Mouse (Mus musculus) cortical plate, adult 2 months (tissue): ENCODE measurements around the gene Mapk8ip3. TPM values are rescaled to one million over a fixed set of nuclear protein-coding genes. Genes with fewer than 3 reads are reported as not detected.

Source experiments
- H3K27ac ChIP-seq: fragments of 200-500 bp; 2 replicates; pipeline ENCODE4 v1.5.1; 2012; ENCODE audit warnings: low read length, control low read depth, inconsistent platforms; ENCODE audit not compliant: insufficient read depth
- H3K4me1 ChIP-seq: fragments of 200-500 bp; 2 replicates; pipeline ENCODE4 v1.6.1; 2011; ENCODE audit warnings: low read length; ENCODE audit not compliant: control insufficient read depth, insufficient read depth
- H3K4me3 ChIP-seq: fragments of 200-500 bp; 2 replicates; pipeline ENCODE4 v1.5.1; 2011; ENCODE audit warnings: mild to moderate bottlenecking, low read length, control low read depth; ENCODE audit not compliant: insufficient read depth
- CTCF ChIP-seq: fragments of 200-500 bp; IDR thresholded peaks from 2 replicates; pipeline ENCODE4 v1.5.1; 2011; ENCODE audit warnings: mild to moderate bottlenecking, control low read depth, low read length; ENCODE audit not compliant: insufficient read depth; ENCODE audit errors: extremely low read depth
- POLR2A ChIP-seq: fragments of 200-500 bp; IDR thresholded peaks from 2 replicates; pipeline ENCODE4 v1.6.1; 2011; ENCODE audit warnings: mild to moderate bottlenecking, low read length, control low read depth; ENCODE audit not compliant: insufficient read depth; ENCODE audit errors: extremely low read depth
- polyA plus RNA-seq: library from polyadenylated mRNA; depleted of rRNA; stranded (reverse); fragments of >200 nt; gene quantifications from 2 replicates; pipeline ENCODE4 v1.2.3, GENCODE M21; 2012

The Mapk8ip3 gene
- polyA plus RNA-seq, 1 experiment, result 328 TPM

DNA sequence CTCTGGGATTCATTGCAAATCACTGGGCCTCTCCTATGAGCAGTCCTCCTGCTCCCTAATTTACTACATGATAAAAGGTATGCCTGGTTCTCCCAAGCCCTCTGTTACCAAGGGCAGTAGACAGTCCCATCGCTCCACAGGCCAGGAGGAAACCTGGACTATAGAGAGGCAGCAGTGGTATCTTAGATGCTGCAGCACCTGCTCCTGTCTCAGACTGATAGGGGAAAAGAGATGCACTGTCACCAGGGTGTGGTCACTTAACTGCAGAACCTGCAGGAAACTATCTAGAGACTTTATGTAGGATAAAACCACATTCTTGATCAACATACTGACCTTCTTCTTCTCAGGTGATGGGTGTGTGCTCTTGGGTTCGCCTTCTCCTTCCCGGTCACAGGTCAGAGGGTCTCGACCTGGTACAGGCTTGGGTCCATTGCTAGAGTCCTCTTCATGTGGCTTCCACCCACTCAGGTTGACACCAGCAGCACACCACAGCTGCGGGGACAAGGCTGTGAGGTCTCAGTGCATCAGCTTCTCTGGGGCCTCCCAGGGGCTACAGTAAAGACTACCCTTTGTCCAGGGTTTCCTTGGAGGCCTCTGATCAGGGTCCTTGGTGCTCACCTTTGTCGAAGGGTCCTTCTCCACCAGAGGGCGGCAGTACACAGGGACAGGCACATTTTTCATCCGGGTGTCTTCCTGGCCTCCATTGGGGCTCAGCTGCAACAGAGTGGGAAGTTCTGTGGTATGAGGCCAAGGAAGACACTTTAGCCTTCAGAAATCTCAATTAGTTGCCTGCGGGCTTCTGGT, 33.9 kb downstream of the Mapk8ip3 start:
- Histone ChIP-seq H3K4me3 (no peak overlapping the region), H3K4me1 (0 out of 2 replicates have a peak, but pooled peaks cover 2% of the 10 kb centered on the region), H3K27ac (no peak overlapping the region)
- TF ChIP-seq POLR2A, result no peak
- TF ChIP-seq CTCF, result peak; percentile 16; the same call in 1 of the 2 replicates

GRCm38 (mm10) chr17:24902124-24902523, 34.7 kb downstream of the Mapk8ip3 start:
- no peak overlapping the region for H3K4me3 ChIP-seq
- TF ChIP-seq CTCF (no peak), POLR2A (no peak)
- H3K27ac ChIP-seq, result no peak overlapping the region
- peaks cover 3% of the 10 kb centered on the region; the same call in 1 of the 2 replicates for H3K4me1 ChIP-seq

- Histone ChIP-seq H3K27ac (no peak overlapping the region), H3K4me3 (no peak overlapping the region), H3K4me1 (peaks cover 5% of the 10 kb centered on the region; the same call in 1 of the 2 replicates)
- TF ChIP-seq POLR2A (no peak), CTCF (no peak)
Measured at GRCm38 (mm10) chr17:24900014-24900413, 36.8 kb downstream of the Mapk8ip3 start.

GRCm38 (mm10) chr17:24899153-24899552, 37.6 kb downstream of the Mapk8ip3 start:
- H3K4me3 ChIP-seq, result no peak overlapping the region
- no peak overlapping the region for H3K27ac ChIP-seq
- TF ChIP-seq CTCF (no peak), POLR2A (no peak)
- H3K4me1 ChIP-seq, result peaks cover 5% of the 10 kb centered on the region; the same call in 1 of the 2 replicates

DNA sequence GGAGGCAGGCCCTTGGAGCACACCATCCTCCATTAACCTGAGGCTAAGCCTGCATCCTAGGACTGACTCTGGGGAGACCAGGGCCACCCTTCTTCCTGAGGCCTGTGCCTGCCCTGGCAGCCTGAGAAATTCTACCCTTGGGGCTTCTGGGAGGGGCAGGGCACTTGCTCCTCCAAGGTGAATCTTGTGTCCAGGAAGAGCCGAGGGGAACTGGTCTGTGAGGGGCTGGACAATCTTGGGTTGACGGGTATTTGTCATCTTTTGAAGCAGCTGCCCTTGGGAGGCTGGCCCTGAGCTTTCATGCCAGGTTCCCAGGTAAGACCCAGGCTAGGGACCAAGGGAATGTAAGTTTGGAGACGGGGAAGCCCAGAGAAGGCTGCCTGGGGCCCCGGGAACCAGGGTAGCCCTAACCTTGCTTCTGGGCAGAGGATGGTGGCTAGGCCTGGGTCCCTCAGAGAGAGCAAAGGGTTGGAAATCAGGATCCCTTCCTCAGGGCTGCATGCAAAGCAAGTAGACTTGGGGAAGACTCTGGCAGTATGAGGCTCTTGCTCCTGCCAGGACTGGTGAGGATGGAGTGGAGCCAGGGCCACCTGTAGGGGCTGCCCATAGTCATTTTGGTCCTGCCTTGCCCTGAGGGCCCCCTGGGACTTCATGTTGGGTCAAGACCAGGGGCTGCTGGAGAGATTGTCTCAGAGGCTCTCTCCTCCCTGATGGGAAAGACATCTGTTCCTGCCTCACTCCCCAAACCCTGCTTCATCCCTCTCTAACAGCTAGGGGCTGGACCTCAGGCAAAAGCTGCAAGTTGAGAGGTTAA, 38.5 kb downstream of the Mapk8ip3 start:
- Histone ChIP-seq H3K4me1 (peaks cover 5% of the 10 kb centered on the region; the same call in 1 of the 2 replicates), H3K27ac (no peak overlapping the region), H3K4me3 (peak overlapping the region; percentile 80; the same call in 1 of the 2 replicates)
- TF ChIP-seq CTCF (no peak), POLR2A (no peak; the same call in 1 of the 2 replicates)

DNA sequence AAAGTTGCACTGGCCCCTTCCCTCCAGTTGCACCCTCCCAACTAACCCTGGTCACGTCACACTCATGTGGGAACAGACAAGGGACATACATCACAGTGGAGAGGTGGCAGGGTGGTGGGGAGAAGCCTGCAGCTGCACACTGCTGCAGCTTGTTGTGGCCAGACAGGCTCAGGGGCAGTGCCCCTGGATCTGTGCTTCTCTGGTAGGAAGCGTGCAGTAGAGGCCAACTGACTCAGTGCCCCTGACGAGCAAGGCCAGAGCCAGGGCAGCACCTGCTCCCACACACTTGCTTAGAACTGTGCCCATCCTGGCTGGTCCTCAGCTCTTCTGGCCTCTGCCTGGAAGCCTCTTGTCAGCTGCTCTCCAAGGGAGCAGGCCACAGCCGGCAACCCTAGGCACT, 39.2 kb downstream of the Mapk8ip3 start:
- no peak overlapping the region for H3K27ac ChIP-seq
- peak overlapping the region; percentile 80 for H3K4me3 ChIP-seq
- TF ChIP-seq CTCF, result no peak
- peak; percentile 16; the same call in 1 of the 2 replicates for TF ChIP-seq POLR2A
- peaks cover 5% of the 10 kb centered on the region; the same call in 1 of the 2 replicates for H3K4me1 ChIP-seq

- TF ChIP-seq CTCF (no peak), POLR2A (no peak)
- Histone ChIP-seq H3K4me3 (peak overlapping the region; percentile 80), H3K4me1 (peaks cover 5% of the 10 kb centered on the region; the same call in 1 of the 2 replicates), H3K27ac (peak overlapping the region; percentile 85)
Measured at GRCm38 (mm10) chr17:24896993-24897269, 39.8 kb downstream of the Mapk8ip3 start.

DNA sequence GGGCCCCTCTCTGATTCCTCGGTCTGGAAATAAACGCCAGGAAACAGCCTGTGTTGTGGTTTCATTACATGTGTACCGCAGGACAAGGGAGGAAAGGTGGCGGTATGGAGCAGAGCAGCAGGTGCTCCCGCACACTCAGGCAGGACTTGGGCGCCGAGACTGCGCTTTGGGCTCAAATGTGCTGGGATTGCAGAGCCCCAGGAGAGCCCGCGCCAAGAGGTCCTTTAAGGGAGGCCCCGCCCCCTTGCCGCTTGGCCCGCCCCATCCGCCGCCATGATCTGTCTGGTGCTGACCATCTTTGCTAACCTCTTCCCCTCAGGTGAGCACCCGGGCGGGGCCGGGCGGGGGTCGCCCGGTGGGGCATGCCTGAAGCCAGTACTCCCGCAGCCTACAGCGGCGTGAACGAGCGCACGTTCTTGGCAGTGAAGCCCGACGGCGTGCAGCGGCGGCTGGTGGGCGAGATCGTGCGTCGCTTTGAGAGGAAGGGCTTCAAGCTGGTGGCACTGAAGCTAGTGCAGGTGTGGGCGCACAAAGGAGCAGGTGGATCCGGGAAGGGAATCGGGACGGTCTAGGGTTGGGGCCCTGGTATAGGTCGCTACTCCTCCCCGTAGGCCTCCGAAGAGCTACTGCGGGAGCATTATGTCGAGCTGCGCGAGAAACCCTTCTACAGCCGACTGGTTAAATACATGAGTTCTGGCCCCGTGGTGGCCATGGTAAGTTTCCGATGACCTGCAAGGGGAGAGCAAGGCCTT, 40.4 kb downstream of the Mapk8ip3 start, which contains the start of gene Nme3:
Nme3 (plus strand) TSS at position 260 of the 752 bp plus-strand sequence.
- H3K4me1 ChIP-seq, result peaks cover 5% of the 10 kb centered on the region; the same call in 1 of the 2 replicates
- TF ChIP-seq POLR2A (peak; percentile 58; the same call in 1 of the 2 replicates), CTCF (no peak)
- H3K4me3 ChIP-seq, result peak within 1 kb of the TSS; percentile 80
- peak within 1 kb of the TSS; percentile 85 for H3K27ac ChIP-seq
